Comparison of ENCODE assay signal across 16 mouse cellular contexts in genomic region chr9:106339730-106340129, GRCm38 (mm10). TPM values are rescaled to one million over a fixed set of nuclear protein-coding genes. Genes with fewer than 3 reads are reported as not detected.
A peak's percentile ranks its signal among the peaks of the same experiment; 100 is the strongest.
DNase-seq lines count a peak whose midpoint lies in the region; ATAC-seq and TF ChIP-seq lines count a peak whose summit lies in the region.
"Had no signal": no experiment of that assay in that cellular context is flagged by ENCODE, and none has a peak within 500 bp of the region (broad histone marks: within the 10 kb centered on the region; RNA-seq: fewer than 3 reads in every experiment).

No protein-coding gene starts in this region.

- H3K4me2 ChIP-seq in forebrain, embryonic 11.5 days (ENCODE audit: low read depth, low read length, severe bottlenecking) = no peak overlapping the region
- H3K4me2 ChIP-seq in kidney, embryonic 14.5 days (replicated peaks; ENCODE audit: low read depth, low read length) = no peak overlapping the region
- no peak overlapping the region for H3K4me2 ChIP-seq in stomach, embryonic 15.5 days
- H3K4me2 ChIP-seq in stomach, postnatal 0 days (replicated peaks; ENCODE audit: low read depth) = no peak overlapping the region
- H3K4me2 ChIP-seq in heart, embryonic 11.5 days = no peak overlapping the region

- ATAC-seq in forebrain, embryonic 11.5 days (replicated peaks; ENCODE audit: low FRiP score) = no peak
- no peak for ATAC-seq in kidney, embryonic 14.5 days (ENCODE audit: low FRiP score, low TSS enrichment)
- no peak for ATAC-seq in stomach, embryonic 15.5 days (ENCODE audit: insufficient read depth, low FRiP score, low read depth)
- no peak for ATAC-seq in stomach, postnatal 0 days (ENCODE audit: low FRiP score, low TSS enrichment)
- ATAC-seq in heart, embryonic 11.5 days (replicated peaks; ENCODE audit: insufficient number of reproducible peaks, low FRiP score, low TSS enrichment) = no peak

- DNase-seq in forebrain, embryonic 10.5 days (ENCODE audit: extremely low spot score, low spot score) = no peak
- no peak for DNase-seq in forebrain, embryonic 11.5 days (ENCODE audit: low spot score)
- DNase-seq in kidney, adult 2 months = no peak
- DNase-seq in stomach, postnatal 0 days (ENCODE audit: low spot score) = no peak
- DNase-seq in frontal cortex, adult 2 months (ENCODE audit: extremely low spot score in 1 of 2, low spot score in 1 of 2) = no peak
- DNase-seq: adrenal gland, postnatal 14 days; cerebellum, adult 9-10 months; heart, adult 11 months; kidney, postnatal 4 days; liver; lung, adult 18-20 months; spleen, adult 18-20 months; thymus, postnatal 25 days had no signal

- H3K4me3 ChIP-seq in forebrain, embryonic 10.5 days = no peak overlapping the region
- no peak overlapping the region for H3K4me3 ChIP-seq in forebrain, embryonic 11.5 days (ENCODE audit: low read depth, low read length)
- no peak overlapping the region for H3K4me3 ChIP-seq in kidney, embryonic 14.5 days (ENCODE audit: low read length)
- no peak overlapping the region for H3K4me3 ChIP-seq in kidney, adult 2 months (ENCODE audit: insufficient read depth, low read depth, low read length)
- no peak overlapping the region for H3K4me3 ChIP-seq in stomach, embryonic 15.5 days (replicated peaks)
- no peak overlapping the region for H3K4me3 ChIP-seq in stomach, postnatal 0 days (ENCODE audit: low read depth, low read length)
- no peak overlapping the region for H3K4me3 ChIP-seq in heart, embryonic 11.5 days (ENCODE audit: low read depth, low read length)

- H3K4me1 ChIP-seq in forebrain, embryonic 10.5 days = peaks cover 72% of the 10 kb centered on the region
- peaks cover 16% of the 10 kb centered on the region for H3K4me1 ChIP-seq in forebrain, embryonic 11.5 days (replicated peaks; ENCODE audit: control insufficient read depth, insufficient read depth, low read length)
- H3K4me1 ChIP-seq in kidney, embryonic 14.5 days (ENCODE audit: control insufficient read depth, insufficient read depth, low read length) = peaks cover 44% of the 10 kb centered on the region
- peaks cover 5% of the 10 kb centered on the region; the same call in 1 of the 2 replicates for H3K4me1 ChIP-seq in kidney, adult 2 months (ENCODE audit: control insufficient read depth, insufficient read depth, low read length)
- peaks cover 30% of the 10 kb centered on the region for H3K4me1 ChIP-seq in stomach, embryonic 15.5 days
- peaks cover 11% of the 10 kb centered on the region for H3K4me1 ChIP-seq in stomach, postnatal 0 days (replicated peaks; ENCODE audit: control insufficient read depth, insufficient read depth)
- peaks cover 46% of the 10 kb centered on the region for H3K4me1 ChIP-seq in heart, embryonic 11.5 days (ENCODE audit: control insufficient read depth, insufficient read depth, low read length)

- TF ChIP-seq POLR2A in kidney, adult 2 months (IDR thresholded peaks at IDR 0.05; ENCODE audit: low read depth, low read length) = no peak

- H3K27me3 ChIP-seq in forebrain, embryonic 10.5 days (ENCODE audit: poor library complexity, severe bottlenecking) = no peaks in the 10 kb centered on the region
- no peaks in the 10 kb centered on the region for H3K27me3 ChIP-seq in forebrain, embryonic 11.5 days (ENCODE audit: control insufficient read depth, insufficient read depth, low read length)
- H3K27me3 ChIP-seq in kidney, embryonic 14.5 days (ENCODE audit: control insufficient read depth, insufficient read depth, low read length) = no peaks in the 10 kb centered on the region
- H3K27me3 ChIP-seq in kidney, adult 2 months (replicated peaks; ENCODE audit: control insufficient read depth, insufficient read depth, low read length) = no peaks in the 10 kb centered on the region
- H3K27me3 ChIP-seq in stomach, embryonic 15.5 days (replicated peaks) = no peaks in the 10 kb centered on the region
- no peaks in the 10 kb centered on the region for H3K27me3 ChIP-seq in stomach, postnatal 0 days (ENCODE audit: control insufficient read depth, insufficient read depth, low read length)
- H3K27me3 ChIP-seq in heart, embryonic 11.5 days (ENCODE audit: control insufficient read depth, insufficient read depth, low read length) = no peaks in the 10 kb centered on the region

- no peak for TF ChIP-seq EP300 in stomach, postnatal 0 days (optimal IDR thresholded peaks at IDR 0.05)

- no peaks in the 10 kb centered on the region; the same call in 1 of the 2 replicates for H3K36me3 ChIP-seq in forebrain, embryonic 10.5 days (replicated peaks)
- no peaks in the 10 kb centered on the region for H3K36me3 ChIP-seq in forebrain, embryonic 11.5 days (ENCODE audit: control insufficient read depth, insufficient read depth, low read length)
- H3K36me3 ChIP-seq in kidney, embryonic 14.5 days (ENCODE audit: control insufficient read depth, insufficient read depth, low read length) = no peaks in the 10 kb centered on the region
- H3K36me3 ChIP-seq in kidney, adult 2 months (ENCODE audit: control insufficient read depth, insufficient read depth, low read length) = no peaks in the 10 kb centered on the region
- H3K36me3 ChIP-seq in stomach, embryonic 15.5 days = no peaks in the 10 kb centered on the region
- no peaks in the 10 kb centered on the region for H3K36me3 ChIP-seq in stomach, postnatal 0 days (ENCODE audit: control insufficient read depth, insufficient read depth, low read length)
- no peaks in the 10 kb centered on the region for H3K36me3 ChIP-seq in heart, embryonic 11.5 days (ENCODE audit: control insufficient read depth, insufficient read depth, low read length)

- no peak overlapping the region for H3K9ac ChIP-seq in forebrain, embryonic 11.5 days (ENCODE audit: low read length)
- no peak overlapping the region for H3K9ac ChIP-seq in kidney, embryonic 14.5 days (ENCODE audit: low read depth, low read length)
- H3K9ac ChIP-seq in stomach, embryonic 15.5 days = no peak overlapping the region
- H3K9ac ChIP-seq in stomach, postnatal 0 days (ENCODE audit: low read length) = no peak overlapping the region
- H3K9ac ChIP-seq in heart, embryonic 11.5 days (ENCODE audit: low read depth, low read length) = no peak overlapping the region

- WGBS in forebrain, embryonic 10.5 days = 90% methylated on average over 4 of the region's 4 CpGs
- 89% methylated on average over 4 of the region's 4 CpGs for WGBS in forebrain, embryonic 11.5 days
- 80% methylated on average over 4 of the region's 4 CpGs for WGBS in kidney, embryonic 14.5 days
- WGBS in kidney, adult 2 months = 92% methylated on average over 4 of the region's 4 CpGs
- WGBS in stomach, embryonic 15.5 days = 88% methylated on average over 4 of the region's 4 CpGs
- WGBS in stomach, postnatal 0 days = 86% methylated on average over 4 of the region's 4 CpGs
- WGBS in heart, embryonic 11.5 days (ENCODE audit: insufficient replicate concordance) = 86% methylated on average over 4 of the region's 4 CpGs

- H3K27ac ChIP-seq in forebrain, embryonic 10.5 days = peak overlapping the region; percentile 86
- no peak overlapping the region for H3K27ac ChIP-seq in forebrain, embryonic 11.5 days (ENCODE audit: low read depth, low read length)
- H3K27ac ChIP-seq in kidney, embryonic 14.5 days (ENCODE audit: low read depth, low read length) = peak overlapping the region; percentile 88; the same call in 1 of the 2 replicates
- no peak overlapping the region for H3K27ac ChIP-seq in kidney, adult 2 months (ENCODE audit: insufficient read depth, low read depth, low read length)
- peak overlapping the region; percentile 74; the same call in 1 of the 2 replicates for H3K27ac ChIP-seq in stomach, embryonic 15.5 days
- no peak overlapping the region for H3K27ac ChIP-seq in stomach, postnatal 0 days (replicated peaks)
- no peak overlapping the region for H3K27ac ChIP-seq in heart, embryonic 11.5 days (ENCODE audit: low read depth, low read length)

- H3K9me3 ChIP-seq in forebrain, embryonic 10.5 days = no peaks in the 10 kb centered on the region
- H3K9me3 ChIP-seq in forebrain, embryonic 11.5 days (ENCODE audit: control insufficient read depth, low read length) = no peaks in the 10 kb centered on the region
- no peaks in the 10 kb centered on the region for H3K9me3 ChIP-seq in kidney, embryonic 14.5 days (ENCODE audit: control insufficient read depth, low read length)
- no peaks in the 10 kb centered on the region for H3K9me3 ChIP-seq in stomach, embryonic 15.5 days
- no peaks in the 10 kb centered on the region for H3K9me3 ChIP-seq in stomach, postnatal 0 days (ENCODE audit: control insufficient read depth, low read length)
- no peaks in the 10 kb centered on the region for H3K9me3 ChIP-seq in heart, embryonic 11.5 days (replicated peaks; ENCODE audit: control insufficient read depth, low read length)

- no peak for TF ChIP-seq CTCF in kidney, adult 2 months (conservative IDR thresholded peaks at IDR 0.05; ENCODE audit: insufficient read depth, insufficient read length, low read depth, low read length)
- TF ChIP-seq CTCF in stomach, postnatal 0 days (IDR thresholded peaks at IDR 0.05; ENCODE audit: low read depth) = no peak

RNA-seq across cellular contexts. Expression of gene Dusp7, which starts 28.7 kb away (rescaled TPM):
- polyA plus RNA-seq in forebrain, embryonic 10.5 days (2016; fragmentation: Nextera tagmentation; extraction: Ambion mirVana) = 17.6 and 18.9 TPM in 2 replicates
- polyA plus RNA-seq in forebrain, embryonic 11.5 days (2014; fragmentation: Nextera tagmentation; extraction: Ambion mirVana) = 26.8 and 27.6 TPM in 2 replicates
- 25.5 and 26.3 TPM in 2 replicates for polyA plus RNA-seq in kidney, embryonic 14.5 days (2014; fragmentation: Nextera tagmentation; extraction: Ambion mirVana)
- 38.8 and 44.1 TPM in 2 replicates for polyA plus RNA-seq in kidney, adult 2 months (2012; rRNA removed)
- 16.8 and 17.1 TPM in 2 replicates for polyA plus RNA-seq in stomach, embryonic 15.5 days (2015; fragmentation: Nextera tagmentation; extraction: Ambion mirVana)
- 12.3 and 12.7 TPM in 2 replicates for polyA plus RNA-seq in stomach, postnatal 0 days (2015; fragmentation: Nextera tagmentation; extraction: Ambion mirVana)
- 92.3 and 101 TPM in 2 replicates for polyA plus RNA-seq in frontal cortex, adult 2 months (2012; rRNA removed)
- 19.8 and 22.0 TPM in 2 replicates for polyA plus RNA-seq in heart, embryonic 11.5 days (2014; fragmentation: Nextera tagmentation; extraction: Ambion mirVana)

RNA-seq across cellular contexts. Expression of gene Poc1a, which starts 58.9 kb away (rescaled TPM):
- polyA plus RNA-seq in forebrain, embryonic 10.5 days (2016; fragmentation: Nextera tagmentation; extraction: Ambion mirVana) = 42.7 and 46.4 TPM in 2 replicates
- 32.5 and 34.9 TPM in 2 replicates for polyA plus RNA-seq in forebrain, embryonic 11.5 days (2014; fragmentation: Nextera tagmentation; extraction: Ambion mirVana)
- 25.6 and 29.1 TPM in 2 replicates for polyA plus RNA-seq in kidney, embryonic 14.5 days (2014; fragmentation: Nextera tagmentation; extraction: Ambion mirVana)
- polyA plus RNA-seq in kidney, adult 2 months (2012; rRNA removed) = 5.8 and 6.1 TPM in 2 replicates
- 24.7 and 25.4 TPM in 2 replicates for polyA plus RNA-seq in stomach, embryonic 15.5 days (2015; fragmentation: Nextera tagmentation; extraction: Ambion mirVana)
- polyA plus RNA-seq in stomach, postnatal 0 days (2015; fragmentation: Nextera tagmentation; extraction: Ambion mirVana) = 13.0 and 13.3 TPM in 2 replicates
- polyA plus RNA-seq in frontal cortex, adult 2 months (2012; rRNA removed) = 24.2 and 25.6 TPM in 2 replicates
- 28.4 and 31.1 TPM in 2 replicates for polyA plus RNA-seq in heart, embryonic 11.5 days (2014; fragmentation: Nextera tagmentation; extraction: Ambion mirVana)

Comparison
In these comparisons a context has a peak if more than half of its experiments do, and no peak if none do; other contexts are left out.
1. H3K27ac ChIP-seq: peak in forebrain, embryonic 10.5 days (single experiment), kidney, embryonic 14.5 days (single experiment) and stomach, embryonic 15.5 days (single experiment); none in forebrain, embryonic 11.5 days (single experiment), kidney, adult 2 months (single experiment), stomach, postnatal 0 days (single experiment) and heart, embryonic 11.5 days (single experiment).